Mouse (Mus musculus) thymus, adult 2 months (tissue): ENCODE data around the gene Sirt5.

Experiments used
- CTCF ChIP-seq: fragments of 200-500 bp; IDR thresholded peaks from 2 replicates; pipeline ENCODE4 v1.5.1; 2012; ENCODE audit warnings: mild to moderate bottlenecking, control low read depth, low read length, moderate library complexity, borderline replicate concordance; ENCODE audit not compliant: control insufficient read depth, poor library complexity, insufficient read depth; ENCODE audit errors: extremely low read depth
- POLR2A ChIP-seq: fragments of 200-500 bp; IDR thresholded peaks from 2 replicates; pipeline ENCODE4 v1.6.1; 2012; ENCODE audit warnings: mild to moderate bottlenecking, low read length, control low read depth, moderate library complexity; ENCODE audit not compliant: control insufficient read depth, poor library complexity, insufficient read depth; ENCODE audit errors: extremely low read depth

GRCm38 (mm10) chr13:43370063-43370462, 4.8 kb downstream of the Sirt5 start:
- TF ChIP-seq CTCF (no peak), POLR2A (no peak)
